ENCODE assay signal across 12 mouse cellular contexts in the genomic region with DNA sequence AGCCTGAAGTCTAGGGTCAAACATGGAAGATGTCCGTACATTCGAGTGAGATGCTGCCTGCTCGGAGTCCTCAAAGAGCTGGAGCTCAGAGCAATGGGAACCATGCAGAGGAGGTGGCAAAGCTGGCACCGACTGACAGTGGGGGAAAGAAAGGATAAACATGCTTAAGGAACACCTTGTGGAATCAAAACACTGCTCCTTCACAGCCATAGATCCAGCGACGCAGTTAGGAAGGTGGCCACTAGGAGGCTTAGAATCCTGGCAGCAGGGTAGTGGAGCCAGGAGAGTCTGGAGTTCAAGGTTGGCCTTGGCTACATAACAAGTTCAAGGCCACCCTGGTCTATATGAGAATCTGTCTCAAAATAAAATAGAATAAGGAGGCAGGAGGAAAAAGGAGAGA. TPM values are rescaled to one million over a fixed set of nuclear protein-coding genes. Genes with fewer than 3 reads are reported as not detected.
DNase-seq lines count a peak whose midpoint lies in the region; ATAC-seq and TF ChIP-seq lines count a peak whose summit lies in the region.
"Had no signal": no experiment of that assay in that cellular context is flagged by ENCODE, and none has a peak within 500 bp of the region (broad histone marks: within the 10 kb centered on the region; RNA-seq: fewer than 3 reads in every experiment).

No protein-coding gene starts in this region.

- 0 out of 2 replicates have a peak, but pooled peaks cover 2% of the 10 kb centered on the region for H3K27me3 ChIP-seq in liver, embryonic 11.5 days (replicated peaks; ENCODE audit: control insufficient read depth, insufficient read depth, low read length)
- H3K27me3 ChIP-seq in ES-Bruce4 (ENCODE audit: control insufficient read depth, insufficient read depth, low read length, poor library complexity, severe bottlenecking) = no peaks in the 10 kb centered on the region
- H3K27me3 ChIP-seq: forebrain, embryonic 13.5 days; hindbrain, embryonic 15.5 days had no signal

- 27% methylated on average over 6 of the region's 6 CpGs for WGBS in liver, embryonic 11.5 days

- peaks cover 8% of the 10 kb centered on the region for H3K4me1 ChIP-seq in liver, embryonic 11.5 days (replicated peaks; ENCODE audit: control insufficient read depth, insufficient read depth, low read length)
- no peaks in the 10 kb centered on the region for H3K4me1 ChIP-seq in ES-Bruce4 (ENCODE audit: control insufficient read depth, insufficient read depth, low read length)

- peak; percentile 35 for TF ChIP-seq CTCF in ES-Bruce4 (IDR thresholded peaks at IDR 0.05; ENCODE audit: low read depth, low read length)

- H3K36me3 ChIP-seq in liver, embryonic 11.5 days (ENCODE audit: control insufficient read depth, insufficient read depth, low read length) = no peaks in the 10 kb centered on the region
- H3K36me3 ChIP-seq in ES-Bruce4 (ENCODE audit: control insufficient read depth, insufficient read depth, low read length, poor library complexity, severe bottlenecking) = no peaks in the 10 kb centered on the region
- H3K36me3 ChIP-seq: hindbrain, embryonic 15.5 days had no signal

- no peak overlapping the region for H3K4me2 ChIP-seq in liver, embryonic 11.5 days

- no peak for ATAC-seq in CD4-positive, CD25-positive, alpha-beta regulatory T cell, adult 4 months
- ATAC-seq in liver, embryonic 11.5 days (replicated peaks; ENCODE audit: low FRiP score) = no peak

- TF ChIP-seq EP300 in ES-Bruce4 (IDR thresholded peaks at IDR 0.05; ENCODE audit: insufficient read depth, low read depth, low read length) = no peak

- peak; percentile 12 for DNase-seq in CD4-positive, CD25-positive, alpha-beta regulatory T cell, adult 2 months (ENCODE audit: low read depth, low spot score)
- peak; percentile 39 for DNase-seq in liver, embryonic 11.5 days (ENCODE audit: low spot score)
- DNase-seq in liver = no peak
- peak; percentile 39 for DNase-seq in induced T-regulatory cell, adult 2 months (ENCODE audit: low read depth)
- DNase-seq in natural killer cell, adult 2 months (ENCODE audit: low spot score in 2 of 2) = no peak
- DNase-seq in kidney, adult 9 months = no peak

- H3K9ac ChIP-seq in liver, embryonic 11.5 days (ENCODE audit: low read depth, low read length) = no peak overlapping the region
- no peak overlapping the region for H3K9ac ChIP-seq in ES-Bruce4 (ENCODE audit: low read depth, poor library complexity, severe bottlenecking)
- H3K9ac ChIP-seq: hindbrain, embryonic 15.5 days had no signal

- TF ChIP-seq POLR2A in ES-Bruce4 (IDR thresholded peaks at IDR 0.05; ENCODE audit: insufficient read depth, low read length) = no peak

- no peaks in the 10 kb centered on the region for H3K9me3 ChIP-seq in liver, embryonic 11.5 days (ENCODE audit: control insufficient read depth, low read length)
- no peaks in the 10 kb centered on the region for H3K9me3 ChIP-seq in ES-Bruce4 (replicated peaks; ENCODE audit: control insufficient read depth, insufficient read depth, low read length, poor library complexity, severe bottlenecking)
- H3K9me3 ChIP-seq: forebrain, embryonic 13.5 days; hindbrain, embryonic 15.5 days had no signal

- no peak overlapping the region for H3K4me3 ChIP-seq in liver, embryonic 11.5 days (ENCODE audit: low read depth, low read length)
- no peak overlapping the region for H3K4me3 ChIP-seq in ES-Bruce4 (ENCODE audit: low read depth, low read length)
- H3K4me3 ChIP-seq: forebrain, embryonic 13.5 days; hindbrain, embryonic 15.5 days had no signal

- no peak overlapping the region for H3K27ac ChIP-seq in liver, embryonic 11.5 days (ENCODE audit: low read depth, low read length)
- no peak overlapping the region for H3K27ac ChIP-seq in ES-Bruce4 (ENCODE audit: insufficient read depth, low read length)

RNA-seq across cellular contexts. Expression of a gene that starts 10.5 kb away (rescaled TPM):
- polyA plus RNA-seq in CD4-positive, CD25-positive, alpha-beta regulatory T cell, adult 4 months (2017; shearing (Covaris generic)) = not detected
- polyA plus RNA-seq in liver, embryonic 11.5 days (2014; fragmentation: Nextera tagmentation; extraction: Ambion mirVana) = not detected in 2 replicates
- polyA plus RNA-seq in ES-Bruce4 (2011; ENCODE audit: insufficient read depth, insufficient read length, low read depth, missing spikeins) = not detected in 2 replicates
- polyA plus RNA-seq: forebrain, embryonic 13.5 days; hindbrain, embryonic 15.5 days; large intestine, adult 2 months; lung, embryonic 16.5 days had no signal

RNA-seq across cellular contexts. Expression of a gene that starts 41.1 kb away (rescaled TPM):
- polyA plus RNA-seq in CD4-positive, CD25-positive, alpha-beta regulatory T cell, adult 4 months (2017; shearing (Covaris generic)) = not detected
- polyA plus RNA-seq in liver, embryonic 11.5 days (2014; fragmentation: Nextera tagmentation; extraction: Ambion mirVana) = not detected in 2 replicates
- 0.48 TPM in 1 of 2 replicates, not detected in the other for polyA plus RNA-seq in ES-Bruce4 (2011; ENCODE audit: insufficient read depth, insufficient read length, low read depth, missing spikeins)
- polyA plus RNA-seq: forebrain, embryonic 13.5 days; large intestine, adult 2 months; lung, embryonic 16.5 days had no signal

RNA-seq across cellular contexts. Expression of a gene that starts 56.3 kb away (rescaled TPM):
- 1 to 10 TPM; 4.2 TPM for polyA plus RNA-seq in CD4-positive, CD25-positive, alpha-beta regulatory T cell, adult 4 months (2017; shearing (Covaris generic))
- 5.2 and 6.5 TPM in 2 replicates for polyA plus RNA-seq in liver, embryonic 11.5 days (2014; fragmentation: Nextera tagmentation; extraction: Ambion mirVana)
- 42.1 and 47.1 TPM in 2 replicates for polyA plus RNA-seq in ES-Bruce4 (2011; ENCODE audit: insufficient read depth, insufficient read length, low read depth, missing spikeins)

Comparison
In these comparisons a context has a peak if more than half of its experiments do, and no peak if none do; other contexts are left out.
1. DNase-seq: peak in CD4-positive, CD25-positive, alpha-beta regulatory T cell, adult 2 months (single experiment), liver, embryonic 11.5 days (single experiment) and induced T-regulatory cell, adult 2 months (single experiment); none in liver (single experiment), natural killer cell, adult 2 months (0 of 2) and kidney, adult 9 months (single experiment).